Mouse (Mus musculus): ENCODE data around the gene Tbc1d19. TPM values are rescaled to one million over a fixed set of nuclear protein-coding genes. Genes with fewer than 3 reads are reported as not detected.

Gene Tbc1d19
- 1 to 10 TPM; 3.4 to 4.5 TPM for total RNA-seq (2023)

DNA sequence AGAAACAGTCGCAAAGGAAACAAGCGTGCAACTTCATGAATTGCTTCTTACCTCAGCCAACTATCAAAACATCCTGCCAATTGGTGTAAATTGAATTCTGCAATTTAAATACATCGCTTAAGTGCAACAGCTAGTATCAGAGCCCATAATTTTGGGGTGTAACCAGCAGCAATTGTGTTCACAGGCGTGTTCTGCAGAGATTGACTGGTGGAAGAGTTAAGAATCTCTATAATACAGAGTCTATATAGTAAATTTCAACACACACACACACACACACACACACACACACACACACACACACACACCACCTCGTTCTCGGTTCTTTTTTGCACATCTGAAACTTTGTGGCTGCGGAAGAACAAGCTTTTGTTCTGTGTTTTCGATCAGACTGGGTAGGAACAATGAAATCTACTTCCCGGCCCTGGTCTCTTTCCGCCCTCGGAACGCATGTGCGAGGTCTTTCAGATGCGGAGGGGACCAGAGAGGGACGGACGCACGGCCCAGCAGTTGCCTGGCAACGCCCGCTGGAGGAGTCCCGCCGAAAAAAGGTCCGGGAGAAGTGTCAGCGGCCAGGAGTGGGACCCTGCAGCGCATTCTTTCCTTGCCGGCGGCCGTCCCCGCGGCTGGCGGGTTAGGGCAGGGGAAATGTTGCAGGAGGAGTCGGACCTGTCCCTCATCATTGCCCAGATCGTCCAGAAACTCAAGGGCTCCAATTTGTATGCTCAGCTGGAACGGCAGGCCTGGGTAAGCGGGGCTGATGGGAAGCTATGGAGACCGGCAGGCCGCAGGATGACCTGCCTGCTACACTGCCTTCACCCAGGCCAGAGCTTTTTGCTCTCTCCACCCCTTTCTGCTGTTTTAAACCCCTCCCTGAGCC lies at the start of gene Tbc1d19:
TSS of gene Tbc1d19 (plus strand) at position 492 of the 877 bp plus-strand sequence.

Other genes starting within 250 kb of the Tbc1d19 start
- gene Cckar, start 101.9 kb upstream of the Tbc1d19 start, total RNA-seq (2023): not detected
- gene Stim2, start 188.9 kb downstream of the Tbc1d19 start, total RNA-seq (2023): 10 to 100 TPM; 44.6 to 49.4 TPM